Mouse (Mus musculus): ENCODE results near the gene D430019H16Rik. TPM values are rescaled to one million over a fixed set of nuclear protein-coding genes. Genes with fewer than 3 reads are reported as not detected.

D430019H16Rik gene
- polyA plus RNA-seq, 1 experiment from 2014 or later, result 0.51 TPM

- Histone ChIP-seq H3K9ac (ENCODE audit: low read depth, low read length) (no peak overlapping the region), H3K4me2 (replicated peaks; ENCODE audit: low read depth) (no peak overlapping the region), H3K27ac (ENCODE audit: low read depth, low read length) (no peak overlapping the region), H3K4me1 (replicated peaks; ENCODE audit: control insufficient read depth, insufficient read depth, low read length) (no peaks in the 10 kb centered on the region), H3K27me3 (replicated peaks; ENCODE audit: control insufficient read depth, insufficient read depth, low read length) (no peaks in the 10 kb centered on the region), H3K36me3 (ENCODE audit: control insufficient read depth, insufficient read depth) (no peaks in the 10 kb centered on the region), H3K4me3 (ENCODE audit: low read depth, low read length) (no peak overlapping the region), H3K9me3 (ENCODE audit: control insufficient read depth) (no peaks in the 10 kb centered on the region)
- WGBS, result 51% methylated on average over 5 of the region's 5 CpGs
- no peak for TF ChIP-seq CTCF (IDR thresholded peaks at IDR 0.05; ENCODE audit: low read depth)
- ATAC-seq, result no peak
Measured at GRCm38 (mm10) chr12:105526829-105527228, 73.2 kb downstream of the D430019H16Rik start.

GRCm38 (mm10) chr12:105529545-105529944 lies 75.9 kb downstream of the D430019H16Rik start:
- no peaks in the 10 kb centered on the region for H3K36me3 ChIP-seq (ENCODE audit: control insufficient read depth, insufficient read depth)
- no peak overlapping the region for H3K27ac ChIP-seq (ENCODE audit: low read depth, low read length)
- no peak for TF ChIP-seq CTCF (IDR thresholded peaks at IDR 0.05; ENCODE audit: low read depth)
- no peaks in the 10 kb centered on the region for H3K9me3 ChIP-seq (ENCODE audit: control insufficient read depth)
- 72% methylated on average over 9 of the region's 9 CpGs for whole genome bisulfite sequencing
- no peak overlapping the region for H3K4me3 ChIP-seq (ENCODE audit: low read depth, low read length)
- no peak for ATAC-seq
- no peaks in the 10 kb centered on the region for H3K4me1 ChIP-seq (replicated peaks; ENCODE audit: control insufficient read depth, insufficient read depth, low read length)
- H3K4me2 ChIP-seq (replicated peaks; ENCODE audit: low read depth), result no peak overlapping the region
- H3K27me3 ChIP-seq (replicated peaks; ENCODE audit: control insufficient read depth, insufficient read depth, low read length), result no peaks in the 10 kb centered on the region
- H3K9ac ChIP-seq (ENCODE audit: low read depth, low read length), result no peak overlapping the region

GRCm38 (mm10) chr12:105531724-105532371 lies 78.2 kb downstream of the D430019H16Rik start:
- Histone ChIP-seq H3K4me1 (replicated peaks; ENCODE audit: control insufficient read depth, insufficient read depth, low read length) (no peaks in the 10 kb centered on the region), H3K27ac (ENCODE audit: low read depth, low read length) (no peak overlapping the region), H3K4me2 (replicated peaks; ENCODE audit: low read depth) (no peak overlapping the region), H3K4me3 (ENCODE audit: low read depth, low read length) (no peak overlapping the region), H3K27me3 (replicated peaks; ENCODE audit: control insufficient read depth, insufficient read depth, low read length) (no peaks in the 10 kb centered on the region), H3K9ac (ENCODE audit: low read depth, low read length) (no peak overlapping the region), H3K9me3 (ENCODE audit: control insufficient read depth) (no peaks in the 10 kb centered on the region), H3K36me3 (ENCODE audit: control insufficient read depth, insufficient read depth) (no peaks in the 10 kb centered on the region)
- no peak for ATAC-seq
- no peak for TF ChIP-seq CTCF (IDR thresholded peaks at IDR 0.05; ENCODE audit: low read depth)
- 62% methylated on average over 8 of the region's 8 CpGs for WGBS

GRCm38 (mm10) chr12:105534842-105535241 lies 81.2 kb downstream of the D430019H16Rik start:
- Histone ChIP-seq H3K4me3 (ENCODE audit: low read depth, low read length) (no peak overlapping the region), H3K27ac (ENCODE audit: low read depth, low read length) (0 out of 2 replicates have a peak overlapping the region, but pooled peaks have one; percentile 15), H3K4me1 (replicated peaks; ENCODE audit: control insufficient read depth, insufficient read depth, low read length) (no peaks in the 10 kb centered on the region), H3K9me3 (ENCODE audit: control insufficient read depth) (no peaks in the 10 kb centered on the region), H3K9ac (ENCODE audit: low read depth, low read length) (no peak overlapping the region), H3K27me3 (replicated peaks; ENCODE audit: control insufficient read depth, insufficient read depth, low read length) (no peaks in the 10 kb centered on the region), H3K36me3 (ENCODE audit: control insufficient read depth, insufficient read depth) (no peaks in the 10 kb centered on the region), H3K4me2 (replicated peaks; ENCODE audit: low read depth) (no peak overlapping the region)
- ATAC-seq, result no peak
- TF ChIP-seq CTCF (IDR thresholded peaks at IDR 0.05; ENCODE audit: low read depth), result no peak
- WGBS, result 85% methylated on average over 4 of the region's 4 CpGs

GRCm38 (mm10) chr12:105535968-105536760 lies 82.5 kb downstream of the D430019H16Rik start:
- no peak overlapping the region for H3K4me2 ChIP-seq (replicated peaks; ENCODE audit: low read depth)
- H3K4me3 ChIP-seq (ENCODE audit: low read depth, low read length), result no peak overlapping the region
- H3K4me1 ChIP-seq (replicated peaks; ENCODE audit: control insufficient read depth, insufficient read depth, low read length), result no peaks in the 10 kb centered on the region
- WGBS, result 69% methylated on average over 13 of the region's 13 CpGs
- no peaks in the 10 kb centered on the region for H3K36me3 ChIP-seq (ENCODE audit: control insufficient read depth, insufficient read depth)
- TF ChIP-seq CTCF (IDR thresholded peaks at IDR 0.05; ENCODE audit: low read depth), result no peak
- no peak overlapping the region for H3K27ac ChIP-seq (ENCODE audit: low read depth, low read length)
- ATAC-seq, result no peak
- no peaks in the 10 kb centered on the region for H3K9me3 ChIP-seq (ENCODE audit: control insufficient read depth)
- H3K27me3 ChIP-seq (replicated peaks; ENCODE audit: control insufficient read depth, insufficient read depth, low read length), result no peaks in the 10 kb centered on the region
- H3K9ac ChIP-seq (ENCODE audit: low read depth, low read length), result no peak overlapping the region

- no peaks in the 10 kb centered on the region for H3K9me3 ChIP-seq (ENCODE audit: control insufficient read depth)
- peak; percentile 31; the same call in 1 of the 2 replicates for ATAC-seq
- WGBS, result 45% methylated on average over 5 of the region's 5 CpGs
- H3K36me3 ChIP-seq (ENCODE audit: control insufficient read depth, insufficient read depth), result no peaks in the 10 kb centered on the region
- no peak overlapping the region for H3K9ac ChIP-seq (ENCODE audit: low read depth, low read length)
- no peak overlapping the region for H3K4me2 ChIP-seq (replicated peaks; ENCODE audit: low read depth)
- no peak for TF ChIP-seq CTCF (IDR thresholded peaks at IDR 0.05; ENCODE audit: low read depth)
- no peaks in the 10 kb centered on the region for H3K4me1 ChIP-seq (replicated peaks; ENCODE audit: control insufficient read depth, insufficient read depth, low read length)
- H3K27ac ChIP-seq (ENCODE audit: low read depth, low read length), result no peak overlapping the region
- H3K4me3 ChIP-seq (ENCODE audit: low read depth, low read length), result no peak overlapping the region
- no peaks in the 10 kb centered on the region for H3K27me3 ChIP-seq (replicated peaks; ENCODE audit: control insufficient read depth, insufficient read depth, low read length)
Measured at GRCm38 (mm10) chr12:105537162-105537561, 83.5 kb downstream of the D430019H16Rik start.
